Mouse (Mus musculus) forebrain, embryonic 14.5 days (tissue): ENCODE results near the gene Ercc2. TPM values are rescaled to one million over a fixed set of nuclear protein-coding genes. Genes with fewer than 3 reads are reported as not detected.

ENCODE experiments used
- ATAC-seq: fragments of 200-750 bp; cut with Nextera tagmentation; 2 replicates; pipeline ENCODE4 v1.8.0; 2017; ENCODE audit warnings: mild to moderate bottlenecking, moderate library complexity
- DNase-seq: peaks from one replicate; pipeline ENCODE4 v3.0.0-alpha.2; 2015; ENCODE audit warnings: low spot score
- H3K27ac ChIP-seq: fragments of 300-500 bp; sonication (generic); 2 replicates; pipeline ENCODE4 v1.5.1; 2014; ENCODE audit warnings: low read depth, mild to moderate bottlenecking, control low read depth, low read length, moderate library complexity
- H3K27me3 ChIP-seq: fragments of 300-500 bp; sonication (generic); replicated peaks from 2 replicates; pipeline ENCODE4 v1.6.1; 2014; ENCODE audit warnings: low read length, control low read depth, mixed read lengths; ENCODE audit not compliant: control insufficient read depth, insufficient read depth
- H3K36me3 ChIP-seq: fragments of 300-500 bp; sonication (generic); 2 replicates; pipeline ENCODE4 v1.6.1; 2014; ENCODE audit warnings: low read length, control low read depth; ENCODE audit not compliant: control insufficient read depth, insufficient read depth
- H3K4me1 ChIP-seq: fragments of 300-500 bp; sonication (generic); 2 replicates; pipeline ENCODE4 v1.6.1; 2014; ENCODE audit warnings: antibody characterized with exemption, low read length, control low read depth; ENCODE audit not compliant: control insufficient read depth, insufficient read depth
- H3K4me2 ChIP-seq: fragments of 300-500 bp; sonication (generic); 2 replicates; pipeline ENCODE4 v1.6.1; 2014; ENCODE audit warnings: mild to moderate bottlenecking, control low read depth, low read length
- H3K4me3 ChIP-seq: fragments of 300-500 bp; sonication (generic); 2 replicates; pipeline ENCODE4 v1.5.1; 2014; ENCODE audit warnings: low read depth, low read length, control low read depth
- H3K9ac ChIP-seq: fragments of 300-500 bp; sonication (generic); 2 replicates; pipeline ENCODE4 v1.6.1; 2014; ENCODE audit warnings: mild to moderate bottlenecking, low read length, control low read depth, moderate library complexity
- H3K9me3 ChIP-seq: fragments of 300-500 bp; sonication (generic); replicated peaks from 2 replicates; pipeline ENCODE4 v1.6.1; 2016; ENCODE audit warnings: low read length, control low read depth, mixed read lengths; ENCODE audit not compliant: control insufficient read depth
- WGBS: fragments of 180-500 bp; shearing (Covaris S2); extraction: QIAGEN DNeasy Blood & Tissue Kit; methylation state at CpG from one replicate; pipeline ENCODE4 v1.1.7; 2014; 5-methylcytosine and 5-hydroxymethylcytosine counted together
- polyA plus RNA-seq: library from polyadenylated mRNA; unstranded; fragments of >200 nt; fragmentation: Nextera tagmentation; extraction: Ambion mirVana; gene quantifications from 2 replicates; pipeline ENCODE4 v1.2.1, GENCODE M21; 2014

Gene Ercc2
- polyA plus RNA-seq, result 12.9 and 15.2 TPM in 2 replicates

- Histone ChIP-seq H3K4me1 (peaks cover 6% of the 10 kb centered on the region), H3K27me3 (no peaks in the 10 kb centered on the region), H3K4me3 (peak within 1 kb of the TSS; percentile 89), H3K27ac (peak within 1 kb of the TSS; percentile 30; the same call in 1 of the 2 replicates), H3K36me3 (peaks cover 29% of the 10 kb centered on the region), H3K9me3 (no peaks in the 10 kb centered on the region), H3K9ac (peak within 1 kb of the TSS; percentile 89), H3K4me2 (peak within 1 kb of the TSS; percentile 87)
- peak; percentile 100 for DNase-seq
- 6% methylated on average over 46 of the region's 48 CpGs for WGBS
- peak; percentile 97 for ATAC-seq
Measured at GRCm38 (mm10) chr7:19381377-19382165, at the start of gene Ercc2. Ercc2 (plus strand) TSS chr7:19382010.

- Histone ChIP-seq H3K36me3 (no peaks in the 10 kb centered on the region), H3K9ac (peak overlapping the region; percentile 94), H3K4me3 (peak overlapping the region; percentile 60), H3K4me2 (peak overlapping the region; percentile 92), H3K27ac (peak overlapping the region; percentile 75; the same call in 1 of the 2 replicates), H3K9me3 (no peaks in the 10 kb centered on the region), H3K27me3 (no peaks in the 10 kb centered on the region), H3K4me1 (no peaks in the 10 kb centered on the region)
- ATAC-seq (peak; percentile 68), DNase-seq (peak; percentile 77)
- under 1% methylated on average over 52 of the region's 52 CpGs for WGBS
Measured at GRCm38 (mm10) chr7:19332709-19333352, 49.0 kb upstream of the Ercc2 start.

DNA sequence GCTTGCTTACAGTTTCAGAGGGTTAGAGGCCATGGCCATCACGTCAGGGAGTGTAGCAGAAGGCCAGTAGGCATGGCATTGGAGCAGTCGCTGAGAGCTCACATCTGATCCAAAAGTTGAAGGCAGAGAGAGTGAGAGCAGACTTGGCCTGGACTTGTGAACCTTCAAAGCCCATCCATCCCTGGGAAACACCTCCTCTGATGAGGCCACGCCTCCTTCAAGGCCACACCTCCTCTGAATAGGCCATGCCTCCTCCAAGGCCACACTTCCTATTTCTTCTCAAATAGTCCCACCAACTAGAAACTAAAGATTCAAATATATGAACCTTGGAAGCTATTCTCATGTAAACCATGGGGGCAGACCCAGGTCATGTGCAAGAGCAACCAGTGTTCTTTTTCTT, 46.2 kb upstream of the Ercc2 start:
- no peaks in the 10 kb centered on the region for H3K27me3 ChIP-seq
- DNase-seq, result no peak
- no peak overlapping the region for H3K4me2 ChIP-seq
- H3K4me3 ChIP-seq, result no peak overlapping the region
- WGBS, result 31% methylated on average over 3 of the region's 3 CpGs
- H3K9me3 ChIP-seq, result no peaks in the 10 kb centered on the region
- no peak overlapping the region for H3K27ac ChIP-seq
- no peak overlapping the region for H3K9ac ChIP-seq
- ATAC-seq, result no peak
- no peaks in the 10 kb centered on the region for H3K4me1 ChIP-seq
- H3K36me3 ChIP-seq, result no peaks in the 10 kb centered on the region

DNA sequence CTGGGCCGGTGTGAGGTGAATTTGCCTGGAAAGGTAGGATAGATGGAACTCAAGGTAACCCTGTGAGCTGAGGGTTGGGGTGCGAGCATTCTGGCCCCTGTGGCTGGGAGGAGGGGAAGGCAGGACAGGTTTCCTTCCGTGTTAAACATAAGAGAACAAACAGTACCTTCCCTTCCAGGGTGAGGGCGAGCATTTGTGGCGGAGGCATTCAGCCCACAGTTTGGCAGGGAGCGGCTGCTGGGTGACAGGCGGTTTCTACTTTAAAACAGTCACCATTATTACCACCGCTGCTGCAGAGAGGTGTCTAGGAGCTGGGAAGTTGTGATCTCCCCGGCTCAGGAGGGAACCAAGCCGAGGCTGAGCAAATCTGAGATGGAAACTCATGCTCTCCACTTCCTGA, 44.7 kb upstream of the Ercc2 start:
- H3K4me3 ChIP-seq, result no peak overlapping the region
- whole genome bisulfite sequencing, result 69% methylated on average over 10 of the region's 10 CpGs
- H3K36me3 ChIP-seq, result no peaks in the 10 kb centered on the region
- peaks cover 5% of the 10 kb centered on the region for H3K4me1 ChIP-seq
- ATAC-seq (no peak), DNase-seq (no peak)
- H3K27ac ChIP-seq, result no peak overlapping the region
- no peaks in the 10 kb centered on the region for H3K9me3 ChIP-seq
- 0 out of 2 replicates have a peak, but pooled peaks cover 3% of the 10 kb centered on the region for H3K27me3 ChIP-seq
- no peak overlapping the region for H3K9ac ChIP-seq
- H3K4me2 ChIP-seq, result no peak overlapping the region

DNA sequence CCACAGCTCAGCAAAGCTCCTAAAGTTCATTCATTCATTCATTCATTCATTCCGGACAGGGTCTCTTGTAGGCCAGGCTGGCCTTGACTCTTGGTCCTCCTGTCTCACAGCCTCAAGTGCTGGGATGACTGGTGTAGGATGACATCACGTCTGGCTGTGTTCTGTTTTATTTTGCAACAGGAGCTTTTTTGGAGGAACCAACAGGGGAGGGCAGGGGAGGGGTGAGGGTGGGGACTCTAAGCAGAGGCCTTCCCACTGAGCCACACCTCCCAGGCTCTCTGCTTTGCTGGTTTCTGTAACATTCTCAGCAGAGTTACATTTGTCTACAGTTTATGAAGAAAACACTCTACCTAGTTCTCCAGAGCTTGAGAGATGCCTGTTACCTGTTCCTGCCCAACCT, 43.8 kb upstream of the Ercc2 start:
- 58% methylated on average over 2 of the region's 2 CpGs for WGBS
- ATAC-seq, result no peak
- 0 out of 2 replicates have a peak, but pooled peaks cover 3% of the 10 kb centered on the region for H3K27me3 ChIP-seq

DNA sequence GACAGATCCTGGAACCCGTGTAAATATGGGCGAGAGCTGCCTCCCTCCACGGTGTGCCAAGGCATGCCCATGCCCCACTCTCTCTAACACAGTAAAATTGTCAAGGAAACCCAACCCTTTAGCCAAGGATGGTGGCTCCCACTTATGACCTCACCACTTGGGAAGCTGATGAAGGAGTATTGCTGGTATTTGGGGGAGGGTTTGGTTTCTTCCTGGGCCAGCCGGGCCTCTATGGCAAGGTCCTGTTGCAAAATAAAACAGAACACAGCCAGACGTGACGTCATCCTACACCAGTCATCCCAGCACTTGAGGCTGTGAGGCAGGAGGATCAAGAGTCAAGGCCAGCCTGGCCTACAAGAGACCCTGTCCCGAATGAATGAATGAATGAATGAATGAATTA, 43.2 kb upstream of the Ercc2 start:
- WGBS, result 71% methylated on average over 7 of the region's 7 CpGs
- Histone ChIP-seq H3K36me3 (no peaks in the 10 kb centered on the region), H3K4me1 (peaks cover 13% of the 10 kb centered on the region), H3K27me3 (0 out of 2 replicates have a peak, but pooled peaks cover 3% of the 10 kb centered on the region), H3K9ac (no peak overlapping the region), H3K9me3 (no peaks in the 10 kb centered on the region), H3K27ac (no peak overlapping the region), H3K4me2 (no peak overlapping the region), H3K4me3 (no peak overlapping the region)
- DNase-seq (no peak), ATAC-seq (no peak)

More for the DNA sequence above, 43.8 kb upstream of the Ercc2 start:
- no peaks in the 10 kb centered on the region for H3K9me3 ChIP-seq
- no peaks in the 10 kb centered on the region for H3K36me3 ChIP-seq
- no peak overlapping the region for H3K9ac ChIP-seq
- peaks cover 13% of the 10 kb centered on the region for H3K4me1 ChIP-seq
- DNase-seq, result no peak
- H3K4me3 ChIP-seq, result no peak overlapping the region
- no peak overlapping the region for H3K27ac ChIP-seq
- no peak overlapping the region for H3K4me2 ChIP-seq

GRCm38 (mm10) chr7:19341250-19341649, 40.6 kb upstream of the Ercc2 start:
- Histone ChIP-seq H3K27me3 (0 out of 2 replicates have a peak, but pooled peaks cover 3% of the 10 kb centered on the region), H3K9me3 (no peaks in the 10 kb centered on the region), H3K27ac (no peak overlapping the region), H3K4me1 (peaks cover 24% of the 10 kb centered on the region), H3K36me3 (no peaks in the 10 kb centered on the region), H3K9ac (no peak overlapping the region), H3K4me3 (no peak overlapping the region), H3K4me2 (peak overlapping the region; percentile 89)
- ATAC-seq (no peak), DNase-seq (no peak)
- WGBS, result 24% methylated on average over 10 of the region's 10 CpGs

DNA sequence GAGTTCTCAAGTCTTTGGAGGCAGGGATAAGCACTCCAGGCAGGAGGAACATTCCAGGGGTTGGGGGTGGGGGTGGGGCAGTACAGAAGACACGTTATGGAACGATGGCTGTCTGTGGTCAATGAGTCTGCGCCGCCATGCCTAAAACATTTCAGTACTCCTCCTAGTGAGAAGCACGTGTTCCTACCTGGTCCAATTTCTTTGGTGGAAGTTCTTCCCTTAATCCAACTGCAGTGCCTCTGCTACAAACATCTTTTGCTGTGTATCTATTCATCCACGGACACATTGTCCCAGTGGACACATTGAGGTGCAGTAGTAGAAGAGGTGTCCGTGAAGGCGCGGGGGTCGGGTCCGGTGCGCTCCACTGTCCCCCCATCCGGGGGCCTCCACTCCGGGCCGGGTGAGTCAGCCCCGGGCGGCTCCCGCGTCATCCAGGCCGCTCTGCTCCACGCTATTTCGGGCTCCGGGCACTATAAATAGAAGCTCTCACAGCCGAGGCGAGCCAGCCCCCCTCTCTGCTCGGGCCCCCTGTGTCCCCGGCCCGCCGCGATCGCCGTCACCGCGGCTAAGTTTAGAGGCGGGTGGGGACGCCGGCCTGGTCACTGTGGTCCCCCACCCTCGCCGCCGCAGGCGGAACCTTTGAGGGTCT, 39.9 kb upstream of the Ercc2 start:
- H3K9me3 ChIP-seq, result no peaks in the 10 kb centered on the region
- under 1% methylated on average over 37 of the region's 41 CpGs for WGBS
- peak overlapping the region; percentile 43 for H3K4me3 ChIP-seq
- ATAC-seq (no peak), DNase-seq (peak; percentile 24)
- H3K36me3 ChIP-seq, result no peaks in the 10 kb centered on the region
- 0 out of 2 replicates have a peak, but pooled peaks cover 3% of the 10 kb centered on the region for H3K27me3 ChIP-seq
- H3K4me2 ChIP-seq, result peak overlapping the region; percentile 89
- peak overlapping the region; percentile 67 for H3K9ac ChIP-seq
- no peak overlapping the region for H3K27ac ChIP-seq
- peaks cover 24% of the 10 kb centered on the region for H3K4me1 ChIP-seq
